Mouse (Mus musculus): ENCODE measurements around the gene Clec16a.

DNA sequence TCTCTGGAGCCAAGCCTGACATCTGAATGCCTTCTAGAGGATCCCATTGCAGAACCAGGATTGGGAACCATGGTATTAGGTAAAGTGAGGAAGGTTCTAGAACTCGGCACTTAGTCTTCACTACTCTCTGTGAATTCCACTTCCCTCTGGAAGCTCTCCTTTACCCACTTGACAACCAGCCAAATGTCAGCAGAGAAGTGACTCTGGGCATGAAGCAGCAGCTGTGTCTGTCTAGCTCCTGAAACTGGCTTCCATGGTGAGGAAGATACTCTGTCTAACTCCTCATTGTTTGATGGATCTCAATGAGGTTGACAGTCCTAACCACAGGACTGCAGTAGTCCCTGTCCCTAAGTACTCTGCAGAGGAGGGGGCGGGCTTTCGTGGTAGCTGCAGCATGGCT, 110.1 kb downstream of the Clec16a start:
- TF ChIP-seq CTCF (IDR thresholded peaks at IDR 0.05; ENCODE audit: borderline replicate concordance, insufficient read depth, low read length) (no peak), POLR2A (IDR thresholded peaks at IDR 0.05; ENCODE audit: low read depth, low read length) (no peak)
